Mouse (Mus musculus) limb, embryonic 11.5 days (tissue): ENCODE data around the gene Carhsp1. TPM values are rescaled to one million over a fixed set of nuclear protein-coding genes. Genes with fewer than 3 reads are reported as not detected.

Source experiments
- ATAC-seq: fragments of 200-750 bp; cut with Nextera tagmentation; 2 replicates; pipeline ENCODE4 v1.8.0; 2017; ENCODE audit warnings: low read depth; ENCODE audit not compliant: insufficient number of reproducible peaks, low FRiP score, low TSS enrichment
- DNase-seq: peaks from one replicate; pipeline ENCODE4 v3.0.0-alpha.2; 2015; ENCODE audit warnings: low spot score
- H3K27ac ChIP-seq: fragments of 300-500 bp; sonication (generic); replicated peaks from 2 replicates; pipeline ENCODE4 v1.5.1; 2014; ENCODE audit warnings: low read depth, mild to moderate bottlenecking, low read length
- H3K27me3 ChIP-seq: fragments of 300-500 bp; sonication (generic); 2 replicates; pipeline ENCODE4 v1.6.1; 2014; ENCODE audit warnings: mild to moderate bottlenecking, low read length, mixed read lengths; ENCODE audit not compliant: control insufficient read depth, insufficient read depth
- H3K36me3 ChIP-seq: fragments of 300-500 bp; sonication (generic); 2 replicates; pipeline ENCODE4 v1.6.1; 2014; ENCODE audit warnings: mild to moderate bottlenecking, low read length, moderate library complexity, mixed read lengths; ENCODE audit not compliant: control insufficient read depth, insufficient read depth
- H3K4me1 ChIP-seq: fragments of 300-500 bp; sonication (generic); 2 replicates; pipeline ENCODE4 v1.6.1; 2014; ENCODE audit warnings: low read length, mixed read lengths; ENCODE audit not compliant: control insufficient read depth, insufficient read depth
- H3K4me2 ChIP-seq: fragments of 300-500 bp; sonication (generic); 2 replicates; pipeline ENCODE4 v1.6.1; 2014; ENCODE audit warnings: low read depth, mild to moderate bottlenecking, moderate library complexity; ENCODE audit not compliant: severe bottlenecking
- H3K4me3 ChIP-seq: fragments of 300-500 bp; sonication (generic); 2 replicates; pipeline ENCODE4 v1.5.1; 2014; ENCODE audit warnings: low read depth, low read length
- H3K9ac ChIP-seq: fragments of 300-500 bp; sonication (generic); 2 replicates; pipeline ENCODE4 v1.6.1; 2014; ENCODE audit warnings: mild to moderate bottlenecking, low read length
- H3K9me3 ChIP-seq: fragments of 300-500 bp; sonication (generic); 2 replicates; pipeline ENCODE4 v1.6.1; 2016; ENCODE audit warnings: low read length; ENCODE audit not compliant: control insufficient read depth
- WGBS: fragments of 180-500 bp; shearing (Covaris S2); extraction: QIAGEN DNeasy Blood & Tissue Kit; methylation state at CpG from one replicate; pipeline ENCODE4 v1.1.7; 2014; 5-methylcytosine and 5-hydroxymethylcytosine counted together
- polyA plus RNA-seq: library from polyadenylated mRNA; unstranded; fragments of >200 nt; fragmentation: Nextera tagmentation; extraction: Ambion mirVana; gene quantifications from 2 replicates; pipeline ENCODE4 v1.2.1, GENCODE M21; 2014

Carhsp1 gene
- polyA plus RNA-seq, 1 experiment from 2014 or later, result 53.6 TPM

DNA sequence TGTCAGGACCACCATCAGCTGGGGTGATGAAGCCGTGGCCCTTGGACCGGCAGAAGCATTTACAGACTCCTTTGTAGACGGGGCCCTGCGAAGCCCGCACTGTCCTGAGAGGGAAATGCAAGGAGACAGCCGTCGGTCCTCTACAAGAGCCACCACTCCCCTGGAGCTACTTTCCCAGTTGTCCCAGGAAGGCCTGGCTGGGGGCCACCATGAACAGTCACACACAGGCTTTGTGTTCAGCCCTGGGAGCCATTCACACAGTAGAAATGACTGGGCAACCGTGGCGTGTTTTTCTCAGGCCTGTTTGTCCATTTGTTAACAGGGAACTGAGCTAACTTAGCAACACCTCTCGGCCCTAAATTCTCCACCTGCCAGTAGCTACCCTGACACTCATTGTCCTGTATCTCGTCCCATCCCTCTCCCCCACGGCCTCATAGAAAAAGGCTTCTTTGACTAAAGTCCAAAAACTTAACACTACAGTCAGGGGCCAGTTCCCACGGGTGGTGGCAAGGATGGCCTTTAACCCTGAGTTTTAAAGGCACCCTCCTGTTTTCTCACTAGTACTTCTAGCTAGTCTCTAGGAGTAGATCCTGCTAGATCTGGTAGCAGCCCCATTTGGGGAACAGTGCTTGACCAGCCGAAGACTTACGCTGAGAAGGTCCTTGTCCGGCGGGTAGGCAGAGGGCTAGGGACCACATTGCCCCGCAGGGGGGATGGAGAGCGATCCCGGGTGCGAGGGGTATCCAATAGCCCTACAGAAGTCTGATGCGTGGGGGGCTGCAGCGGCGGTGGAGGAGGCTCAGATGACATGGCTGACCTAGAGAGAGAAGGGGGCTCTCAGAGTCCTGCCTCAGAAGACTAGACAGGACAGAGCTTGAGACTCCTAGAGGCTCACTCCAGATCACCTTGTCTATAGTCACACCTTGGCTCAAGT lies 8.1 kb downstream of the Carhsp1 start:
- ATAC-seq (no peak), DNase-seq (no peak)
- Histone ChIP-seq H3K9me3 (no peaks in the 10 kb centered on the region), H3K4me3 (no peak overlapping the region), H3K27me3 (no peaks in the 10 kb centered on the region), H3K27ac (no peak overlapping the region), H3K36me3 (peaks cover 5% of the 10 kb centered on the region), H3K9ac (no peak overlapping the region), H3K4me2 (no peak overlapping the region), H3K4me1 (0 out of 2 replicates have a peak, but pooled peaks cover 2% of the 10 kb centered on the region)
- 88% methylated on average over 24 of the region's 24 CpGs for WGBS

DNA sequence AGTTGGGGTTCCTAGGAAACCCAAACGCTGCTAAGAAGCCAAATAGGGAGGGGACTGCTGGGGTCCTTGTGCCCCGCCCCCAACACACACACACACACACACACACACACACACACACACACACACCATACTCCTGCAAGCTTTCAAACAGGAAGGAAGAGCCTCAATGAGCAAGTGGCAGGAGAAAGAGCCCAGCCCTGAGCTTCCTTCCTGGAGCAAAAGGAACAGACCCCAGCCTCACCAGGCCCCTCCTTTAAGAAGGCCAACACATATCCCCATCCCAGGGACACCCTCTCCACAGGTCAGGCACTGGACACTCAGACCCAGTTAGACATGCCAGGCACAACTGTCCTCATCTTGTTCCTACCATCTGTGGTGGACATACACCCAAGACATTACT lies 8.9 kb downstream of the Carhsp1 start:
- no peak overlapping the region for H3K4me3 ChIP-seq
- H3K36me3 ChIP-seq, result peaks cover 5% of the 10 kb centered on the region
- H3K9ac ChIP-seq, result no peak overlapping the region
- no peak for ATAC-seq
- no peaks in the 10 kb centered on the region for H3K9me3 ChIP-seq
- 74% methylated on average over 2 of the region's 2 CpGs for WGBS
- 0 out of 2 replicates have a peak, but pooled peaks cover 2% of the 10 kb centered on the region for H3K4me1 ChIP-seq
- no peak for DNase-seq
- H3K4me2 ChIP-seq, result no peak overlapping the region
- no peak overlapping the region for H3K27ac ChIP-seq
- no peaks in the 10 kb centered on the region for H3K27me3 ChIP-seq

DNA sequence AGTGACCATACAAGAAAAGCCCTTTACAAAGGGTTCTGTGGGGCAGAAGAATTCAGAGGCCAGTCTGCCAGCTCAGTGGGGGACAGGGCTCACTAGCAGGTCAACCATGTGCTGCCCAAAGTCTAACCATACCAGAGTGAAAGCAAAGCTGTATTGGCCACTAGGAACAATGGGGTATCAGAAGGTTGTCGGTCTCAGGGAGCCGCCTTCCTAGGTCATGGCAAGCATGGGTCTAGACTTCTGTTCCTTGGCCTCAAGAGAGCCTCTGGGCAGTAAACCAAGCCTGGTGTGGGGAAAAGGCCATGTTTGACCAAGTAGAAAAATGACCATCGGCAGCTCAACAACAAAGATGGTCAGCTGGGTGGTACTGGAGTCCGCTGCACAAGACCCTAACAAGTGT lies 13.2 kb downstream of the Carhsp1 start:
- ATAC-seq (no peak), DNase-seq (no peak)
- H3K9me3 ChIP-seq, result no peaks in the 10 kb centered on the region
- H3K4me1 ChIP-seq, result 0 out of 2 replicates have a peak, but pooled peaks cover 2% of the 10 kb centered on the region
- no peak overlapping the region for H3K9ac ChIP-seq
- no peak overlapping the region for H3K4me2 ChIP-seq
- no peaks in the 10 kb centered on the region for H3K27me3 ChIP-seq
- H3K36me3 ChIP-seq, result peaks cover 16% of the 10 kb centered on the region
- no peak overlapping the region for H3K4me3 ChIP-seq
- 95% methylated on average over 4 of the region's 4 CpGs for WGBS
- no peak overlapping the region for H3K27ac ChIP-seq

DNA sequence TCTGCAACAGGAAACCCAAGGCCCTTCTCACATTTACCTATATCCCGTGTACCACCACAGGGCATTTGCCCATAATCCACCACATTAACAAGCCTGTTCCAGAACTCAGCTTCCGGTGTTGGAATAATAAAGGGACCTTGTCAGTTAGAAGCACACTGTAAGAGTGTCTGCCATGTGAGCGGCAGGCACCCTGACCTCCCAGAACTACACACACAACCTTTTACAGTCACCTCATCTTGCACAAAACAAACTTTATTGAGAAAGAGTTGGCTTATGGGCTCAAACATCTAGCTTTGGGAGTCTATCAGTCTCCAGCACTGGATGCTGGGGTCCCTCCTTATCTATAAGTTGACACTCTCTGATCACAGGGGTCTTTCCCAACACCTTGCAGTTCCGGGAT lies 13.6 kb downstream of the Carhsp1 start:
- no peak for ATAC-seq
- Histone ChIP-seq H3K36me3 (peaks cover 13% of the 10 kb centered on the region; the same call in 1 of the 2 replicates), H3K4me3 (no peak overlapping the region), H3K4me2 (no peak overlapping the region), H3K27me3 (no peaks in the 10 kb centered on the region), H3K27ac (no peak overlapping the region), H3K9me3 (no peaks in the 10 kb centered on the region), H3K4me1 (0 out of 2 replicates have a peak, but pooled peaks cover 2% of the 10 kb centered on the region), H3K9ac (no peak overlapping the region)
- 83% methylated on average over 4 of the region's 4 CpGs for WGBS
- no peak for DNase-seq

DNA sequence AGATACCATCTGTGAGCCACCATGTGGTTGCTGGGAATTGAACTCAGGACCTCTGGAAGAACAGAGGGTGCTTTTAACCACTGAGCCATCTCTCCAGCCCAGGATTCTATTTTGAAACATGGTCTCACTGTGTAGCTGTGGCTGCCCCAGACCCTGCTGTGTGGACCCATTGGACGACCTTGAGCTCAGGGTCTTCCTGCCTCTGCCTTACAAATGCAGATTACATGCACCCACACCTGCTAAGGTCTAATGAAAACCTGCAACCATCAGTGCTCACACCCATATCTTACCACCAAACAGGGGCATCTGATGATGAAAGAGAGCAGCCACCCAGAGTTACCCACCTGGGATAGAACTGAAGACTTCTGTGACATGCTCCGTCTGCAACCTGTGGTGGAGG lies 15.7 kb downstream of the Carhsp1 start:
- Histone ChIP-seq H3K27me3 (no peaks in the 10 kb centered on the region), H3K36me3 (peaks cover 13% of the 10 kb centered on the region; the same call in 1 of the 2 replicates), H3K4me1 (0 out of 2 replicates have a peak, but pooled peaks cover 2% of the 10 kb centered on the region), H3K9ac (no peak overlapping the region), H3K4me2 (no peak overlapping the region), H3K9me3 (no peaks in the 10 kb centered on the region), H3K4me3 (no peak overlapping the region), H3K27ac (no peak overlapping the region)
- 96% methylated on average over 2 of the region's 2 CpGs for WGBS
- ATAC-seq (no peak), DNase-seq (no peak)

DNA sequence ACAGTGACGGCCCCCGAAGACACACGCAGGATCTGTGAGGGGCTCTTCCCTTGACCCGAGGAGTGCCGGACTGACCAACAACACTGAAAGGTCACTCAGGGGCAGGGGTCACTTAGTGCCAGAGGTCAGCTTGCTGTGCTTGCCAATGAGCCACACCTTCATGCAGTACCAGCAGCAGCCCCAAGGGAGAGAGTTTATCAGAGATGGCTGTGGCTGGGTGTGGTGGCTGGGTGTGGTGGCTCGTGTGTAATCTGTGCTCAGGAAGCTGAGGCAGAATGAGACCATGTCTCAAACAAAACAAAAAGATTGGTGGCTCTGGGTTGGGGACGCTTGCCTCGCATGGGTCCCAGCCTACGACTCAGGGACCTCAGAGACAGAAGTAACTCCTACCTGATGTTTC lies 16.4 kb downstream of the Carhsp1 start:
- no peak for DNase-seq
- WGBS, result 89% methylated on average over 9 of the region's 9 CpGs
- H3K4me3 ChIP-seq, result no peak overlapping the region
- no peak overlapping the region for H3K27ac ChIP-seq
- no peaks in the 10 kb centered on the region for H3K9me3 ChIP-seq
- H3K36me3 ChIP-seq, result peaks cover 10% of the 10 kb centered on the region; the same call in 1 of the 2 replicates
- no peak overlapping the region for H3K9ac ChIP-seq
- no peak overlapping the region for H3K4me2 ChIP-seq
- H3K27me3 ChIP-seq, result no peaks in the 10 kb centered on the region
- 0 out of 2 replicates have a peak, but pooled peaks cover 2% of the 10 kb centered on the region for H3K4me1 ChIP-seq
- no peak for ATAC-seq

DNA sequence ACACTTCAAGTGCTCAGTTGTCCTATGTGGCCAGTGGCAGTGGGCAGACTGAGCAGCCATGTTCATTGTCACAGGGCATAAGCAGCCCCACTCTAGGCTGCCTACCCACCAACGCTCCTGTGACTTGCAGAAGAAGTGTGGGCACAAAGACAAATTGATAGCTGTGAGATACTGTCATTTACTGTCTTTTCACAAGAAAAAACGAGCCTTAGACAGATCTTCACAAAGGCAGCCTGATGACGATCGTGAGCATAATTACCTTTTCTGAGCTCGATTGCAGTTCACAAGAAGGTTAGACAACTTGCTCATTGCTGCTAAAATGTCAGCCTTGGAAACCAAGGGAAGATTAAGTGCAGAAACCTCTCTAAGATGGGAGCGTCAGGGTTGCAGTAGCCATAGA lies 16.8 kb downstream of the Carhsp1 start:
- no peaks in the 10 kb centered on the region for H3K27me3 ChIP-seq
- no peak overlapping the region for H3K9ac ChIP-seq
- no peak overlapping the region for H3K4me3 ChIP-seq
- no peaks in the 10 kb centered on the region for H3K9me3 ChIP-seq
- peaks cover 10% of the 10 kb centered on the region; the same call in 1 of the 2 replicates for H3K36me3 ChIP-seq
- no peak for DNase-seq
- no peak overlapping the region for H3K27ac ChIP-seq
- H3K4me1 ChIP-seq, result no peaks in the 10 kb centered on the region
- no peak overlapping the region for H3K4me2 ChIP-seq
- ATAC-seq, result no peak
- 86% methylated on average over 6 of the region's 6 CpGs for WGBS

DNA sequence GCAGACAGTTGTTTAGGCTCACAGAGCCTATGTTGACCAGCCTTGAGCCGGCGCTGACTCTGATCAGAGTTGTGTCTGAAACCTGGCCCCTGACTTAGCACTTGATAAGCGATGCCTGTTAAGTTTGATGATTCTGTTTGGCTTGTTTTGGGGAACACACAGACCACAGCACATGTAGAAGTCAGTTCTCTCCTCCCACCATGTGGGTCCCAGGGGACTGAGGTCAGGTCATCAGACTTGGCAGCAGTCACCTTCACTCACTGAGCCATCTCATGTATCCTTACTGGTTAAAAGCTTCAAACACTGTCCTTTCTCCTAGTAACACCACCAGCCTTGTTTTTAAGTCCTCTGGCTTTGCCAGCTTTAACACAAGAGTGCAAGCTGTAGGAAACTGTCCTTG lies 21.9 kb downstream of the Carhsp1 start:
- Histone ChIP-seq H3K4me2 (no peak overlapping the region), H3K9ac (no peak overlapping the region), H3K4me1 (no peaks in the 10 kb centered on the region), H3K4me3 (no peak overlapping the region), H3K9me3 (no peaks in the 10 kb centered on the region), H3K36me3 (peaks cover 9% of the 10 kb centered on the region; the same call in 1 of the 2 replicates), H3K27me3 (no peaks in the 10 kb centered on the region), H3K27ac (no peak overlapping the region)
- DNase-seq (no peak), ATAC-seq (no peak)
- 100% methylated on average over 3 of the region's 3 CpGs for WGBS
